Mouse (Mus musculus) lung, embryonic 16.5 days (tissue): ENCODE measurements around the gene Dph1. TPM values are rescaled to one million over a fixed set of nuclear protein-coding genes. Genes with fewer than 3 reads are reported as not detected.
A peak's percentile ranks its signal among the peaks of the same experiment; 100 is the strongest.

Experiments used
- ATAC-seq: fragments of 200-750 bp; cut with Nextera tagmentation; 2 replicates; pipeline ENCODE4 v1.8.0; 2017; ENCODE audit warnings: low read depth, mild to moderate bottlenecking, moderate library complexity
- H3K27ac ChIP-seq: fragments of 300-500 bp; sonication (generic); 2 replicates; pipeline ENCODE4 v1.5.1; 2014; ENCODE audit warnings: mild to moderate bottlenecking, control low read depth, low read length
- H3K27me3 ChIP-seq: fragments of 300-500 bp; sonication (generic); 2 replicates; pipeline ENCODE4 v1.6.1; 2014; ENCODE audit warnings: low read depth, low read length, mixed read lengths; ENCODE audit not compliant: control insufficient read depth, insufficient read depth
- H3K36me3 ChIP-seq: fragments of 300-500 bp; sonication (generic); 2 replicates; pipeline ENCODE4 v1.6.1; 2014; ENCODE audit warnings: low read length; ENCODE audit not compliant: control insufficient read depth, insufficient read depth
- H3K4me1 ChIP-seq: fragments of 300-500 bp; sonication (generic); replicated peaks from 2 replicates; pipeline ENCODE4 v1.6.1; 2014; ENCODE audit warnings: low read length, mixed read lengths; ENCODE audit not compliant: control insufficient read depth, insufficient read depth
- H3K4me2 ChIP-seq: fragments of 300-500 bp; sonication (generic); 2 replicates; pipeline ENCODE4 v1.6.1; 2014; ENCODE audit warnings: low read depth, low read length, control low read depth
- H3K4me3 ChIP-seq: fragments of 300-500 bp; sonication (generic); 2 replicates; pipeline ENCODE4 v1.5.1; 2014; ENCODE audit warnings: mild to moderate bottlenecking, low read length, control low read depth
- H3K9ac ChIP-seq: fragments of 300-500 bp; sonication (generic); 2 replicates; pipeline ENCODE4 v1.6.1; 2014; ENCODE audit warnings: low read length, control low read depth
- H3K9me3 ChIP-seq: fragments of 300-500 bp; sonication (generic); 2 replicates; pipeline ENCODE4 v1.6.1; 2016; ENCODE audit warnings: low read length; ENCODE audit not compliant: control insufficient read depth
- WGBS: fragments of 180-500 bp; shearing (Covaris S2); extraction: QIAGEN DNeasy Blood & Tissue Kit; methylation state at CpG from one replicate; pipeline ENCODE4 v1.1.7; 2014; 5-methylcytosine and 5-hydroxymethylcytosine counted together
- polyA plus RNA-seq: library from polyadenylated mRNA; unstranded; fragments of >200 nt; fragmentation: Nextera tagmentation; extraction: Ambion mirVana; gene quantifications from 2 replicates; pipeline ENCODE4 v1.2.1, GENCODE M21; 2015

Dph1 gene
- polyA plus RNA-seq, 1 experiment from 2014 or later = 17.9 TPM

DNA sequence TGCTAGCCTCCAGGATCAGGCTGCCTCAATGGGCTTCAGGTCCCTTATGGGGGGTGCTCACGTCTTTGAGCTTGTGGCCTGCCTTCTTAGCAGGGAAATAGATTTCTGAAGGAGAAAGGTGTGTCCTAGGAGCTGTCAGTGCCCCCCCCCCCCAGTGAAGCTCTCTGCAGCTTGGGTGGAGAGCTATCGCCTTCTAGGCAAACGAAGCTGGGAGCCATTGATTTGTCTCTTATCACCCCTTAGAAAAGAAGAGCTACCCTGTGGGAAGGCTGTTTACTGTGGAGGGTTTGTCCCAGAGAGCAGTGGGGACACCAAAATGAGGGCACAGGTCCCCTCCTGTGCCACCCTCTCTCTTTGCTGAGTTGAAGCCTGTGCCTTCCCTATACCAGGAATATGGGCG, 19.1 kb upstream of the Dph1 start:
- Histone ChIP-seq H3K9ac (no peak overlapping the region), H3K27ac (no peak overlapping the region), H3K9me3 (no peaks in the 10 kb centered on the region)

GRCm38 (mm10) chr11:75209363-75209762, 18.3 kb upstream of the Dph1 start:
- Histone ChIP-seq H3K9ac (no peak overlapping the region), H3K36me3 (no peaks in the 10 kb centered on the region), H3K27ac (no peak overlapping the region), H3K4me3 (no peak overlapping the region), H3K4me1 (peaks cover 17% of the 10 kb centered on the region), H3K4me2 (no peak overlapping the region), H3K9me3 (no peaks in the 10 kb centered on the region), H3K27me3 (no peaks in the 10 kb centered on the region)
- WGBS = 70% methylated on average over 4 of the region's 4 CpGs
- no peak for ATAC-seq

More for the DNA sequence above, 19.1 kb upstream of the Dph1 start:
- peaks cover 18% of the 10 kb centered on the region for H3K4me1 ChIP-seq
- H3K4me3 ChIP-seq = no peak overlapping the region
- no peaks in the 10 kb centered on the region for H3K36me3 ChIP-seq
- WGBS = 81% methylated on average over 4 of the region's 4 CpGs
- no peak for ATAC-seq
- H3K4me2 ChIP-seq = no peak overlapping the region
- no peaks in the 10 kb centered on the region; the same call in 1 of the 2 replicates for H3K27me3 ChIP-seq

DNA sequence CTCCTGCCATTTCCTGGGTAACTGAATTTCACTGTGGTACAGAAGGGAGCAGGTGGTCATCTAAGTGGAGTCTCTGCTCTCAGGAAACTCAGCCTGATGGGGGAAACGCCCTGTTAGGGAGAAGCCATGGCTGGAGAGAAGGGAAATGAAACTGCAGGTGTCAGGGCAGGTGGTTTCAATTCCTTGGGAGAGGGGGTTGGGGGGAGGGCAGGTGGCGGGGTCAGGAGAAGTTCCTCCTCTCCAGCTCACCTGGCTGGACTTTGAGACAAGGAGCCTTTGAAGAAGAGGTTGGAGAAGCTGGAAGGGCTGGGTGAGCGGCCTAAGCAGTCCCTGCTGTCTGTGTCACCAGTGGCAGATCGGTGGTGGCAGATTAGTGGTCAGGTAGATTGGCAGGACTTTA, 15.3 kb upstream of the Dph1 start:
- H3K9ac ChIP-seq = no peak overlapping the region
- peaks cover 9% of the 10 kb centered on the region for H3K4me1 ChIP-seq
- 62% methylated on average over 4 of the region's 4 CpGs for WGBS

DNA sequence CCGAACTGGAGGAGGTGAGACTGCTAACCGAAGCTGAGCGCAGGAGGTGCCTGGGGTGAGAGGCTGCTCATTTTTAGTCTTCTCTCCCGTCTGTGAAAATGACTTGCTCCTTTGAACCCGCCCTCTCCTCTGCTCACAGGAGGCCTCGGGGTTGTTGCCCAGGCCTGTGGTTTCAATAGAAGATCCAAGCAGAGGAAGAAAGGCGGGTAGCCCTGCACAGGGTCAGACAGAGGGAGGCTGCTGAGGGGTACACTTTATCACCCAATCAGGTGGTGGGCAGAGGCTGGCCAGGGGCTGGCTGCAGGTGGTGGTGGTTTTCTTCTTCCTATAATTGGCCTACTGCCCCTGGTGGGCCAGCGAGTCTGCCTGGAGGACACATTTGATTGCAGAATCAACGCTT, 13.4 kb upstream of the Dph1 start:
- Histone ChIP-seq H3K27me3 (no peaks in the 10 kb centered on the region; the same call in 1 of the 2 replicates), H3K4me2 (no peak overlapping the region), H3K36me3 (no peaks in the 10 kb centered on the region), H3K4me3 (no peak overlapping the region), H3K27ac (no peak overlapping the region), H3K4me1 (peaks cover 11% of the 10 kb centered on the region), H3K9me3 (no peaks in the 10 kb centered on the region), H3K9ac (no peak overlapping the region)
- 55% methylated on average over 9 of the region's 9 CpGs for WGBS
- ATAC-seq = no peak

More for the DNA sequence above, 15.3 kb upstream of the Dph1 start:
- no peak overlapping the region for H3K4me2 ChIP-seq
- H3K36me3 ChIP-seq = no peaks in the 10 kb centered on the region
- no peak overlapping the region for H3K4me3 ChIP-seq
- no peaks in the 10 kb centered on the region for H3K27me3 ChIP-seq
- H3K9me3 ChIP-seq = no peaks in the 10 kb centered on the region
- no peak overlapping the region for H3K27ac ChIP-seq
- no peak for ATAC-seq

GRCm38 (mm10) chr11:75203926-75204325, 12.9 kb upstream of the Dph1 start:
- WGBS = 74% methylated on average over 4 of the region's 4 CpGs
- H3K27ac ChIP-seq = no peak overlapping the region
- no peaks in the 10 kb centered on the region; the same call in 1 of the 2 replicates for H3K27me3 ChIP-seq
- no peaks in the 10 kb centered on the region for H3K9me3 ChIP-seq
- peaks cover 11% of the 10 kb centered on the region for H3K4me1 ChIP-seq
- H3K4me2 ChIP-seq = no peak overlapping the region
- no peak for ATAC-seq
- H3K9ac ChIP-seq = no peak overlapping the region
- H3K36me3 ChIP-seq = no peaks in the 10 kb centered on the region
- no peak overlapping the region for H3K4me3 ChIP-seq

GRCm38 (mm10) chr11:75201721-75202120, 10.7 kb upstream of the Dph1 start:
- no peak overlapping the region for H3K4me2 ChIP-seq
- no peaks in the 10 kb centered on the region for H3K36me3 ChIP-seq
- peaks cover 11% of the 10 kb centered on the region for H3K4me1 ChIP-seq
- no peak overlapping the region for H3K9ac ChIP-seq
- peaks cover under 1% of the 10 kb centered on the region; the same call in 1 of the 2 replicates for H3K27me3 ChIP-seq
- H3K9me3 ChIP-seq = no peaks in the 10 kb centered on the region
- no peak overlapping the region for H3K27ac ChIP-seq
- 34% methylated on average over 8 of the region's 8 CpGs for WGBS
- no peak overlapping the region for H3K4me3 ChIP-seq
- 0 out of 2 replicates have a peak, but pooled peaks have one; percentile 21 for ATAC-seq

GRCm38 (mm10) chr11:75200935-75201334, 9.9 kb upstream of the Dph1 start:
- no peak overlapping the region for H3K9ac ChIP-seq
- H3K4me3 ChIP-seq = no peak overlapping the region
- peaks cover 11% of the 10 kb centered on the region for H3K4me1 ChIP-seq
- H3K27me3 ChIP-seq = peaks cover 8% of the 10 kb centered on the region; the same call in 1 of the 2 replicates
- WGBS = 78% methylated on average over 12 of the region's 12 CpGs
- H3K27ac ChIP-seq = no peak overlapping the region
- H3K36me3 ChIP-seq = no peaks in the 10 kb centered on the region
- no peaks in the 10 kb centered on the region for H3K9me3 ChIP-seq
- 0 out of 2 replicates have a peak, but pooled peaks have one; percentile 20 for ATAC-seq
- no peak overlapping the region for H3K4me2 ChIP-seq

- H3K4me2 ChIP-seq = no peak overlapping the region
- H3K27me3 ChIP-seq = peaks cover 17% of the 10 kb centered on the region
- no peak overlapping the region for H3K27ac ChIP-seq
- 60% methylated on average over 5 of the region's 5 CpGs for WGBS
- H3K9ac ChIP-seq = no peak overlapping the region
- H3K4me3 ChIP-seq = no peak overlapping the region
- H3K36me3 ChIP-seq = no peaks in the 10 kb centered on the region
- peaks cover 14% of the 10 kb centered on the region for H3K4me1 ChIP-seq
- H3K9me3 ChIP-seq = no peaks in the 10 kb centered on the region
- no peak for ATAC-seq
Measured at GRCm38 (mm10) chr11:75199951-75200350, 8.9 kb upstream of the Dph1 start.

- H3K9ac ChIP-seq = no peak overlapping the region
- H3K4me2 ChIP-seq = no peak overlapping the region
- no peak overlapping the region for H3K27ac ChIP-seq
- H3K27me3 ChIP-seq = peaks cover 29% of the 10 kb centered on the region
- H3K36me3 ChIP-seq = no peaks in the 10 kb centered on the region
- 70% methylated on average over 4 of the region's 4 CpGs for WGBS
- no peak for ATAC-seq
- no peak overlapping the region for H3K4me3 ChIP-seq
- no peaks in the 10 kb centered on the region for H3K9me3 ChIP-seq
- H3K4me1 ChIP-seq = peaks cover 26% of the 10 kb centered on the region
Measured at GRCm38 (mm10) chr11:75198792-75199191, 7.8 kb upstream of the Dph1 start.

DNA sequence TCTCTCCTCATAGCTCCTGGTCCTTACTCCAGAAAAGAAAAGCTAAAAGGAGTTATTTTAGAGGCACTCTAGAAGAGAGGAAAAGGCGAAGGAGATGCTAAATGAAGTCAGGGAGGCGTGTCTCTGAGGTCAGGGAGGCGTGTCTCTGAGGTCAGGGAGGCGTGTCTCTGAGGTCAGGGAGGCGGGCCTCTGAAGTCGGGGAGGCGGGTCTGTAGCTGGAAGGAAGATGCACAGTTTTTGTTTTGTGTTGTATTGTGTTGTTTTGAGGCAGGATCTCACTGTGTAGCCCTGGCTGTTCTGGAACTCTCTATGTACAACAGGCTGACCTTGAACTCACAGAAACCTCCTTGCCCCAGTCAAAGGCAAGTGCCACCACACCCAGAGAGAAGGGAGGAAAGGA, 6.9 kb upstream of the Dph1 start:
- Histone ChIP-seq H3K27ac (no peak overlapping the region), H3K4me1 (peaks cover 34% of the 10 kb centered on the region), H3K9ac (no peak overlapping the region), H3K4me3 (no peak overlapping the region), H3K27me3 (peaks cover 37% of the 10 kb centered on the region), H3K4me2 (no peak overlapping the region), H3K36me3 (no peaks in the 10 kb centered on the region), H3K9me3 (no peaks in the 10 kb centered on the region)
- WGBS = 41% methylated on average over 7 of the region's 7 CpGs
- ATAC-seq = no peak
